Mouse (Mus musculus) stomach, postnatal 0 days (tissue): ENCODE results near the gene Idh2.

Source experiments
- CTCF ChIP-seq: IDR thresholded peaks from 2 replicates; pipeline ENCODE4 v1.5.1; 2016; ENCODE audit warnings: antibody characterized with exemption, low read depth, mild to moderate bottlenecking, moderate library complexity
- EP300 ChIP-seq: optimal IDR thresholded peaks from 2 replicates; pipeline ENCODE3; 2016; ENCODE audit warnings: antibody characterized with exemption

DNA sequence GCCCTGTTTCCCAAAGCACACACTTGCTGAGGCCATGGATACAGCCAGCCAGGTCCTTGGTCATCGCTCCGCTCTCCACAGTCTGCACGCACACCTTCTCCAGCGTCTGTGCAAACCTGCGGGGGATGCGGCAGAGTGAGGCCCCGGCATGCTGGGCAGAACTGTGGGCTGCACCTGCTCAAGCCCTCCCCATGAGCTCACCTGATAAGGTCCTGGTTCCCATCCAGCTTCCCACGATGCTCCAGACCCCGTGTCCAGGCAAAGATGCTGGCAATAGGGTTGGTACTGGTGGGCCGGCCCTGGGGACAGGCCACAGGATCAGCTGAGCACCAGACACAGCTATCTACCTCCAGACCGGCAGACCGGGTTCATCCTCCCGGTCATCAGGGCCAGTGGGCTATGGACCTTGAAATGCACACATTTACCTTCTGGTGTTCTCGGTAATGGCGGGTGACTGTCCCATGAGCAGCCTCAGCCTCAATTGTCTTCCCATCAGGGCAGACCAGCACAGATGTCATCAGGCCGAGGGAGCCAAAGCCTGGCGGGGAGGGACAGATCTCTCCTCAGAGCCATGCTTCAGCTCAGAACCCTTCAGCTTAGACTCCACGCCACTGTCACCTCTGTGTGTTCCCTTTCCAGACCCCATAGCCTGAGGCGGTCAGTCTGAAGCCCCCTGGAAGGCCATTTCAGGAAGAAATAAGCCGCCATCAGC lies 19.4 kb downstream of the Idh2 start:
- TF ChIP-seq CTCF (no peak), EP300 (no peak)
